Mouse (Mus musculus) spleen, adult 2 months (tissue): ENCODE measurements around the gene Plcb1. TPM values are rescaled to one million over a fixed set of nuclear protein-coding genes. Genes with fewer than 3 reads are reported as not detected.

ENCODE experiments used
- DNase-seq, 2 experiments: peaks; one replicate each; pipeline versions ENCODE4 v3.0.0 to v3.0.0-alpha.2; 2012 to 2021; ENCODE audit warnings: low spot score in 2 of 2, low read depth in 1 of 2
- H3K27ac ChIP-seq: fragments of 200-500 bp; 2 replicates; pipeline ENCODE4 v1.5.1; 2012; ENCODE audit warnings: low read length, inconsistent platforms; ENCODE audit not compliant: insufficient read depth
- H3K27me3 ChIP-seq: fragments of 200-500 bp; 2 replicates; pipeline ENCODE4 v1.6.1; 2012; ENCODE audit warnings: mild to moderate bottlenecking, moderate library complexity, low read length, inconsistent platforms; ENCODE audit not compliant: control insufficient read depth, insufficient read depth
- H3K36me3 ChIP-seq: fragments of 200-500 bp; 2 replicates; pipeline ENCODE4 v1.6.1; 2012; ENCODE audit warnings: mild to moderate bottlenecking, low read length, inconsistent platforms; ENCODE audit not compliant: control insufficient read depth, insufficient read depth
- H3K4me1 ChIP-seq: fragments of 200-500 bp; 2 replicates; pipeline ENCODE4 v1.6.1; 2011; ENCODE audit warnings: inconsistent platforms; ENCODE audit not compliant: control insufficient read depth, insufficient read depth, insufficient read length
- H3K4me3 ChIP-seq: fragments of 200-500 bp; 2 replicates; pipeline ENCODE4 v1.5.1; 2011; ENCODE audit warnings: mild to moderate bottlenecking, inconsistent platforms; ENCODE audit not compliant: insufficient read depth, insufficient read length; ENCODE audit errors: extremely low read depth
- CTCF ChIP-seq: fragments of 200-500 bp; IDR thresholded peaks from 2 replicates; pipeline ENCODE4 v1.5.1; 2011; ENCODE audit warnings: mild to moderate bottlenecking, inconsistent platforms; ENCODE audit not compliant: insufficient read depth, insufficient read length, insufficient replicate concordance; ENCODE audit errors: extremely low read depth
- POLR2A ChIP-seq: fragments of 200-500 bp; IDR thresholded peaks from 2 replicates; pipeline ENCODE4 v1.6.1; 2011; ENCODE audit warnings: low read depth, low read length, inconsistent platforms
- WGBS: fragments of 180-500 bp; shearing (Covaris S2); methylation state at CpG from one replicate; pipeline ENCODE4 v1.1.7; 2018; 5-methylcytosine and 5-hydroxymethylcytosine counted together
- polyA plus RNA-seq: library from polyadenylated mRNA; depleted of rRNA; stranded (reverse); fragments of >200 nt; gene quantifications from 2 replicates; pipeline ENCODE4 v1.2.3, GENCODE M21; 2012; rRNA removed

Gene Plcb1
- polyA plus RNA-seq, 1 experiment: 0.22 TPM

DNA sequence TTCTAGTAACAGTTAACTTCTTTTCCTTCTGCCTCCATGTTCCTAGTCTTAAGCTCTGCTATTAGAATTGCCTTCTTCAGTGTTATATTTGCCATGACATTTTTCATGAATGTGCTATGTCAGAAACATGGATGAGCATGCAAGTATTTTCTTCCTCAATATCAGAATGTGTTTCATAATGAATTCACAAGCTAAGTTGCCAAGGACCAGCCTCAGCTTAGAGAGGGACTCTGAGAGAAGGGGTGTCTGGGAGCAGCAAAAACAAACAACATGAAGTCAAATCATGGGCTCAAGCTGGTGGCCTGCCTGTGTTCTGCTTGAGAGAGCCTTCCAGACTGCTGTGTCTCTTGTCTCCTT, 718.1 kb downstream of the Plcb1 start:
- no peak for TF ChIP-seq POLR2A
- no peak for TF ChIP-seq CTCF
- Histone ChIP-seq H3K27me3 (no peaks in the 10 kb centered on the region), H3K4me3 (no peak overlapping the region), H3K4me1 (no peaks in the 10 kb centered on the region), H3K27ac (no peak overlapping the region), H3K36me3 (no peaks in the 10 kb centered on the region)
- DNase-seq: no peak

DNA sequence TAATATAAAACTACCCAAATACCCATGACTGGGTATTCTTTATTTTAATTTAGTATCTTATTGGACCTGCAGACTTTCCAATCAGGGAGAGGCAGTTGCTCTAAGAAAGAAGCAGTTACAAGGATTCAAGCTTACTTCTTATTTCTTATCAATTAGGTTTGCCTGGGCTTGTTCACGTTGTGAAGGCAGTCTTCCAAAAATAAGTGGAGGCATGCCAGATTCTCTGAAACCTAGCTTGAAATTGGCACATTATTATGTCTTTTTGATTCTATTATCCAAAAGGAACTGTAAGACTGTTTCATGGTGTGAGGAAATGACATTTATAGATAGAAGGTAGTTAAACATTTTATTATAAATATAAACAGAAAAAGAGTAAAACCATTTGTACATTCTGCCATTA, 721.2 kb downstream of the Plcb1 start:
- TF ChIP-seq POLR2A (no peak), CTCF (no peak)
- 70% methylated on average over 1 of the region's 1 CpGs for WGBS
- no peaks in the 10 kb centered on the region for H3K4me1 ChIP-seq
- no peak overlapping the region for H3K4me3 ChIP-seq
- H3K27me3 ChIP-seq: no peaks in the 10 kb centered on the region
- DNase-seq: no peak
- H3K36me3 ChIP-seq: no peaks in the 10 kb centered on the region
- H3K27ac ChIP-seq: no peak overlapping the region

DNA sequence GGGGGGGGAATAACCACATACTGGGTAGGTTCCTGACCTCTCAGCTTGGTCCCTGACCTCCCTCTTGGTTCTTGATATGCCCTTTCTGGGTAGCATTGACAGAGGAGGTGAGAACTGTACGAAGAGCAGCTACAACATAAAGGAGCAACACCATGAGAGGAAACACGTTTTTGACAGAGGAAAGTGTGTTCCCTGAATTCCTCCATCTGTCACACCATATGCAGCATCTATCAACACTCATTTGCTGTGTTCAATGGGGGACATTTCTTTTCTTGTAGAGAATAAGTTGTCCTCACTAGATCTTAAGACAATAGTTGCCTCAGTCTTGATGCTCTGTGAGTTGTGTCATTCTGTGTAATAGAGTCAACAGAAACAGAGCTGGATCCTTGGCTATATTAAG, 733.1 kb downstream of the Plcb1 start:
- Histone ChIP-seq H3K4me1 (no peaks in the 10 kb centered on the region), H3K36me3 (no peaks in the 10 kb centered on the region), H3K27ac (no peak overlapping the region), H3K4me3 (no peak overlapping the region), H3K27me3 (no peaks in the 10 kb centered on the region)
- TF ChIP-seq CTCF (no peak), POLR2A (no peak)
- DNase-seq: no peak
- WGBS: 62% methylated on average over 2 of the region's 2 CpGs

Other genes with a start within 250 kb of the Plcb1 start
- not detected in 2 replicates for gene Hao1, start 231.7 kb upstream of the Plcb1 start, polyA plus RNA-seq
- 3.4 and 5.0 TPM in 2 replicates for gene Tmx4, start 141.9 kb upstream of the Plcb1 start, polyA plus RNA-seq